Mouse (Mus musculus) thymus, adult 2 months (tissue): ENCODE measurements at regions not wholly inside any gene's neighbourhood (a gene's known extent, or its start where the extent isn't known, plus 50 kb on each side); places are given as distances from the start of the nearest gene placed in this dataset.

Experiments
- CTCF ChIP-seq: fragments of 200-500 bp; IDR thresholded peaks from 2 replicates; pipeline ENCODE4 v1.5.1; 2012; ENCODE audit warnings: mild to moderate bottlenecking, control low read depth, low read length, moderate library complexity, borderline replicate concordance; ENCODE audit not compliant: control insufficient read depth, poor library complexity, insufficient read depth; ENCODE audit errors: extremely low read depth
- POLR2A ChIP-seq: fragments of 200-500 bp; IDR thresholded peaks from 2 replicates; pipeline ENCODE4 v1.6.1; 2012; ENCODE audit warnings: mild to moderate bottlenecking, low read length, control low read depth, moderate library complexity; ENCODE audit not compliant: control insufficient read depth, poor library complexity, insufficient read depth; ENCODE audit errors: extremely low read depth

DNA sequence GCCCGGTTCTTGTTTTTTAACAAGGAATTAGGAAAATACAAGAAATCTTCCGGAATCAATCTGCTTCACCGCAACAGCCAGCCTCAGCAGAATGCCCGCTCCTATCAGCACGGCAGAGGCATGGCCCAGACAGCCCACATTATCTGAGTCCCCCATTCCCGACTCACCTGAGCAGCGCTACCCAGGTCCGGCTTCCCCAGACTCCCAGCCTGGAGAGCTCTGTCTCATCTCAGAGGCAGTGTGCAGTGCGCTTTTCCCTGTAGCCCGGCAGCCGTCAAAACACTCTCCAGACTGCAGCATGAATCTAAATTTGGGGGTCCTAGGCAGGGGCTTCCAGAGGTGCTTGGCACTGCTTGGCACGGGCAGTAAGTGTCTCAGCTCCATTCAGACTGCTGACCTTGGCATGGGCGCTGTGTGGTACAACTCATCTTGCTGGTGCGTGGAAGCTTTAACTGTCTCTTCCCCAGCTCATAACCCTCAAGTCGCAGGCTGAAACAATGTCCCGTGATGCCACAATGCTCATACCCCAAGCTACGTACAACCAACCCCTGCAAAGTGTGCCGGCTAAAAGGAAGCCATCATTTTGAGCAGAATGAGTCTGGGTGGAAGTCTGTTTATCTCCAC lies 182.2 kb downstream of the Sox11 start:
- no peak for TF ChIP-seq POLR2A
- TF ChIP-seq CTCF, result no peak
